14 mouse cellular contexts compared by ENCODE assay signal in genomic region chr17:77648946-77649345, GRCm38 (mm10).
"Had no signal": no experiment of that assay in that cellular context is flagged by ENCODE, and none has a peak within 500 bp of the region (broad histone marks: within the 10 kb centered on the region; RNA-seq: fewer than 3 reads in every experiment).

No protein-coding gene starts in this region.

- H3K27me3 ChIP-seq: liver, embryonic 15.5 days; neural tube, embryonic 12.5 days had no signal

- H3K4me2 ChIP-seq: liver, embryonic 11.5 days; liver, embryonic 15.5 days; neural tube, embryonic 12.5 days had no signal

- H3K9me3 ChIP-seq: limb, embryonic 10.5 days; neural tube, embryonic 12.5 days had no signal

- H3K9ac ChIP-seq: liver, embryonic 15.5 days; neural tube, embryonic 12.5 days had no signal

- H3K4me3 ChIP-seq: left cerebral cortex, adult 2 months; limb, embryonic 10.5 days; liver, embryonic 15.5 days; neural tube, embryonic 12.5 days had no signal

- ATAC-seq: lung, postnatal 0 days had no signal

- DNase-seq: kidney, adult 2 months; kidney, postnatal 36 days; lung, adult 2 months; lung, postnatal 36 days; thymus, adult 18-20 months; thymus, postnatal 14 days had no signal

- H3K27ac ChIP-seq: kidney, postnatal 0 days; left cerebral cortex, adult 2 months; limb, embryonic 10.5 days; liver, embryonic 15.5 days; neural tube, embryonic 12.5 days; stomach, postnatal 0 days had no signal

- H3K36me3 ChIP-seq: limb, embryonic 10.5 days; liver, embryonic 15.5 days; neural tube, embryonic 12.5 days had no signal

- H3K4me1 ChIP-seq: limb, embryonic 10.5 days; liver, embryonic 15.5 days; neural tube, embryonic 12.5 days had no signal
